Mouse (Mus musculus): ENCODE data around the gene Lpcat1. TPM values are rescaled to one million over a fixed set of nuclear protein-coding genes. Genes with fewer than 3 reads are reported as not detected.

Lpcat1 gene
- polyA plus RNA-seq, 1 experiment from 2014 or later, result 60.4 TPM

- Histone ChIP-seq H3K36me3 (no peaks in the 10 kb centered on the region), H3K9ac (no peak overlapping the region), H3K27me3 (replicated peaks) (no peaks in the 10 kb centered on the region), H3K4me1 (peaks cover 5% of the 10 kb centered on the region; the same call in 1 of the 2 replicates), H3K4me2 (replicated peaks) (no peak overlapping the region), H3K27ac (no peak overlapping the region), H3K9me3 (no peaks in the 10 kb centered on the region), H3K4me3 (no peak overlapping the region)
- ATAC-seq (ENCODE audit: low FRiP score, low read depth), result no peak
- 83% methylated on average over 5 of the region's 5 CpGs for WGBS
Measured at GRCm38 (mm10) chr13:73434687-73435086, 32.3 kb upstream of the Lpcat1 start.

DNA sequence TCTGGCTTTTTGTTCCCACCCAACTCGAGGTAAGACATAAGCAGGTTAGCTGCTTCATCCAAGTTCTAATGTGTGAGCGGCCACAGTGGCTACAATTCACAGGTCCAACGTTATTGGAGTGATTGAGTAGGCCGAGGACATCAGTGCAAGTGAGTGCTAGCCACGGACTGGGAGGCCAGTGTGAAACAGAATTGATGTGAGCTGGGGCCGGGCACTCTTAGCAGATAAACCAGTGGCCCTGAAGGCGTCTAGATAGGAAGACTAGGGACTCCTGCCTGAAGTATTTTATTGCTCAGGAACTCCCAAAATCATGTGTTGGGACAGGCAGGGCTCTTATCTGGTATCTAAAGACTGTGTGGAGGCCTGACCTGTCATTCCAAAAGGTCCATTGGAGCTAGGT is 31.3 kb upstream of the Lpcat1 start:
- no peaks in the 10 kb centered on the region for H3K9me3 ChIP-seq
- no peak overlapping the region for H3K4me2 ChIP-seq (replicated peaks)
- 83% methylated on average over 7 of the region's 7 CpGs for WGBS
- H3K36me3 ChIP-seq, result no peaks in the 10 kb centered on the region
- no peak for ATAC-seq (ENCODE audit: low FRiP score, low read depth)
- no peak overlapping the region for H3K4me3 ChIP-seq
- H3K4me1 ChIP-seq, result peaks cover 5% of the 10 kb centered on the region; the same call in 1 of the 2 replicates
- no peak overlapping the region for H3K27ac ChIP-seq
- no peak overlapping the region for H3K9ac ChIP-seq
- no peaks in the 10 kb centered on the region for H3K27me3 ChIP-seq (replicated peaks)

- Histone ChIP-seq H3K27ac (no peak overlapping the region), H3K36me3 (no peaks in the 10 kb centered on the region), H3K4me1 (peaks cover 5% of the 10 kb centered on the region; the same call in 1 of the 2 replicates), H3K4me2 (replicated peaks) (no peak overlapping the region), H3K9ac (no peak overlapping the region), H3K4me3 (no peak overlapping the region), H3K27me3 (replicated peaks) (no peaks in the 10 kb centered on the region), H3K9me3 (no peaks in the 10 kb centered on the region)
- no peak for ATAC-seq (ENCODE audit: low FRiP score, low read depth)
- 53% methylated on average over 9 of the region's 9 CpGs for WGBS
Measured at GRCm38 (mm10) chr13:73439057-73439456, 27.9 kb upstream of the Lpcat1 start.

- H3K27ac ChIP-seq, result no peak overlapping the region
- H3K9ac ChIP-seq, result no peak overlapping the region
- H3K4me3 ChIP-seq, result no peak overlapping the region
- H3K9me3 ChIP-seq, result no peaks in the 10 kb centered on the region
- no peaks in the 10 kb centered on the region for H3K36me3 ChIP-seq
- no peak for ATAC-seq (ENCODE audit: low FRiP score, low read depth)
- no peaks in the 10 kb centered on the region for H3K27me3 ChIP-seq (replicated peaks)
- peaks cover 5% of the 10 kb centered on the region; the same call in 1 of the 2 replicates for H3K4me1 ChIP-seq
- WGBS, result 87% methylated on average over 4 of the region's 4 CpGs
- no peak overlapping the region for H3K4me2 ChIP-seq (replicated peaks)
Measured at GRCm38 (mm10) chr13:73441032-73441431, 26.0 kb upstream of the Lpcat1 start.

DNA sequence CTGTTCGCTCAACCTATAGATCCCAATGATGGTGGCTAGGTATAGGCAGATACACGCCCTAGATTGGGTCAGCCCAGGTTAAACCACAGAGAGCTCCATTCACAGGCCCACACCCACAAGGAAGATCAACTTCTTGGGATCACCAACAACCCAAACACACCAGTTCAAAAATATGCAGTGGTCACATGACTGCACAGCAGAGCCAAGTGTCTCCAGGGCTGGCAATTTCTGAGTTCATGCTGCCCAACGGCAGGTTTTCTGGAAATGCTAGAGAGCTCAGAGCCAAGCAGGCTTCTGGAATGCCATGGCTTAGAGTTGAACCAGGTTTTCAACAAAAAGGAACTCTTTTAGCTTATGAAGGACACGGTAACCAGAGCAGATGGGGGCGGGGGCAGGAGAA is 25.3 kb upstream of the Lpcat1 start:
- Histone ChIP-seq H3K36me3 (no peaks in the 10 kb centered on the region), H3K4me2 (replicated peaks) (no peak overlapping the region), H3K4me1 (peaks cover 5% of the 10 kb centered on the region; the same call in 1 of the 2 replicates), H3K27ac (no peak overlapping the region), H3K4me3 (no peak overlapping the region), H3K27me3 (replicated peaks) (no peaks in the 10 kb centered on the region), H3K9ac (no peak overlapping the region), H3K9me3 (no peaks in the 10 kb centered on the region)
- WGBS, result 89% methylated on average over 5 of the region's 5 CpGs
- no peak for ATAC-seq (ENCODE audit: low FRiP score, low read depth)

DNA sequence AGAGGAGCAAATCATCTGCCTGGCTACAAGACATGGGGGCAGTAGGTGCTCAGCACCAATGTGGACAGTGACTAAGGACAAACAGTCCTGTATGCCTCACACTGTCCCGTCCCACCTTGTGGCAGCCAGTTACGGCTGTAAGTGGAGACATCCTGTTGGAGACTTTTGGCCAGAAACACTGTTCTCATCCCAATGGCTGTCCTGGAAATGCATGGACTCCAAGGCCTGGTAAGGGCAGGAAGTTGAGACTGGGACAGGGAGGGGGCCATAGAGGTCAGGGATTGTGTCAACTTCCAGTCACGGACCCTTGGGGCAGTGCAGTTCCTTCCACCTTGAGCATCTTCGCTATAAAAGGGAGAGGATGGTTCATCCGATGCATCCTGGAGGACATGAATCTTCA is 24.6 kb upstream of the Lpcat1 start:
- Histone ChIP-seq H3K4me3 (no peak overlapping the region), H3K27ac (no peak overlapping the region), H3K36me3 (no peaks in the 10 kb centered on the region), H3K27me3 (replicated peaks) (no peaks in the 10 kb centered on the region), H3K9me3 (no peaks in the 10 kb centered on the region), H3K4me1 (peaks cover 5% of the 10 kb centered on the region; the same call in 1 of the 2 replicates), H3K9ac (no peak overlapping the region), H3K4me2 (replicated peaks) (no peak overlapping the region)
- 86% methylated on average over 5 of the region's 5 CpGs for WGBS
- ATAC-seq (ENCODE audit: low FRiP score, low read depth), result no peak

GRCm38 (mm10) chr13:73443093-73443821 is 23.7 kb upstream of the Lpcat1 start:
- Histone ChIP-seq H3K27ac (no peak overlapping the region), H3K36me3 (no peaks in the 10 kb centered on the region), H3K27me3 (replicated peaks) (no peaks in the 10 kb centered on the region), H3K4me2 (replicated peaks) (no peak overlapping the region), H3K9me3 (no peaks in the 10 kb centered on the region), H3K4me1 (peaks cover 5% of the 10 kb centered on the region; the same call in 1 of the 2 replicates), H3K9ac (no peak overlapping the region), H3K4me3 (no peak overlapping the region)
- ATAC-seq (ENCODE audit: low FRiP score, low read depth), result no peak
- 86% methylated on average over 4 of the region's 4 CpGs for WGBS

- Histone ChIP-seq H3K27me3 (replicated peaks) (no peaks in the 10 kb centered on the region), H3K36me3 (no peaks in the 10 kb centered on the region), H3K4me2 (replicated peaks) (no peak overlapping the region), H3K9me3 (no peaks in the 10 kb centered on the region), H3K4me3 (no peak overlapping the region), H3K27ac (no peak overlapping the region), H3K9ac (no peak overlapping the region), H3K4me1 (no peaks in the 10 kb centered on the region)
- no peak for ATAC-seq (ENCODE audit: low FRiP score, low read depth)
- 88% methylated on average over 2 of the region's 2 CpGs for WGBS
Measured at GRCm38 (mm10) chr13:73445087-73445486, 21.9 kb upstream of the Lpcat1 start.

DNA sequence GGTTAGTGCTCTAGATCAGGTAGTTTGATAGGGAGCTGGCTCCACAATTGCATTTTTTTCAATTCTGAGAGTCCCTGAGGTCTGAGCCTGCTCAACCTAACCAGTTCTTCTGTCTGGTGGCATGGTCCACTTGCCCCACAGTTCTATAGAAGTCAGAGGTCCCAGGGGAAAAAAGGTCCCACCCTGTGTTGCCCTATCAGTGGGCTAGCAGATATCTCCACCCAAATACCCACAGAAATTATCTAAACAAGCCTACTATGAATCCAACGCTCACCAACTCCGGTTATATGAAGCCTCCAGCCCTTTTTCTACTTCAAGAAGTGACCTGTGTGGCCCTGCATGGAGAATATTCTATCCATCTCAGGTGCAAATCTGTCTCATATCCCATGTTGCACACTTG is 20.9 kb upstream of the Lpcat1 start:
- H3K9ac ChIP-seq, result no peak overlapping the region
- no peak for ATAC-seq (ENCODE audit: low FRiP score, low read depth)

GRCm38 (mm10) chr13:73446494-73446893 is 20.5 kb upstream of the Lpcat1 start:
- no peak overlapping the region for H3K4me3 ChIP-seq
- WGBS, result 58% methylated on average over 4 of the region's 4 CpGs
- H3K4me1 ChIP-seq, result no peaks in the 10 kb centered on the region
- H3K9me3 ChIP-seq, result no peaks in the 10 kb centered on the region
- H3K36me3 ChIP-seq, result no peaks in the 10 kb centered on the region
- H3K4me2 ChIP-seq (replicated peaks), result no peak overlapping the region
- no peaks in the 10 kb centered on the region for H3K27me3 ChIP-seq (replicated peaks)
- ATAC-seq (ENCODE audit: low FRiP score, low read depth), result no peak
- no peak overlapping the region for H3K27ac ChIP-seq
- H3K9ac ChIP-seq, result no peak overlapping the region

More for the DNA sequence above, 20.9 kb upstream of the Lpcat1 start:
- Histone ChIP-seq H3K4me1 (no peaks in the 10 kb centered on the region), H3K9me3 (no peaks in the 10 kb centered on the region), H3K4me2 (replicated peaks) (no peak overlapping the region), H3K36me3 (no peaks in the 10 kb centered on the region), H3K4me3 (no peak overlapping the region), H3K27me3 (replicated peaks) (no peaks in the 10 kb centered on the region), H3K27ac (no peak overlapping the region)
- 88% methylated on average over 2 of the region's 2 CpGs for WGBS

- no peak for ATAC-seq (ENCODE audit: low FRiP score, low read depth)
Measured at GRCm38 (mm10) chr13:73446943-73447342, 20.1 kb upstream of the Lpcat1 start.

GRCm38 (mm10) chr13:73447478-73447877 is 19.5 kb upstream of the Lpcat1 start:
- WGBS, result 77% methylated on average over 2 of the region's 2 CpGs
- ATAC-seq (ENCODE audit: low FRiP score, low read depth), result no peak

More at GRCm38 (mm10) chr13:73446943-73447342, 20.1 kb upstream of the Lpcat1 start:
- Histone ChIP-seq H3K4me1 (no peaks in the 10 kb centered on the region), H3K4me3 (no peak overlapping the region), H3K27ac (no peak overlapping the region), H3K27me3 (replicated peaks) (no peaks in the 10 kb centered on the region), H3K4me2 (replicated peaks) (no peak overlapping the region), H3K9me3 (no peaks in the 10 kb centered on the region), H3K36me3 (no peaks in the 10 kb centered on the region), H3K9ac (no peak overlapping the region)
- WGBS, result 62% methylated on average over 7 of the region's 7 CpGs

DNA sequence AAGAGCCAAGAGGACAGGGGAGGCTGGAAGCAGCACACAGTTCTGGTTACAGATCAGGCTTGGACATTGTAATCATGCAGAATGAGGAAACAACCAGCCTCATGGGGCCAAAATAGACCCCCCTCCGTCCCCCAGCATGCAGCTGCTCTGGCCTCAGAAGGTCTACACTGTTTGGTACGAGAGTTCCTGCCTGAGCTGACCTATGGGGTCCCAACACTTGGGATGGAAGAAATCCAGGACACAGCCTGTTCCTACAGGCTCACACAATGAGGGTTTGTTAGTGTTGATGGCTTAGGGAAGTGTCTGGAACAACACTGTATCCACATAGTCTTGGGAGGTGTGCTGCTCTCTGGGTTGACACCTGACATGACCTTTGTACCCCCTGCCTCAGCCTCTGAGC is 18.8 kb upstream of the Lpcat1 start:
- Histone ChIP-seq H3K27me3 (replicated peaks) (no peaks in the 10 kb centered on the region), H3K36me3 (no peaks in the 10 kb centered on the region), H3K27ac (no peak overlapping the region), H3K4me2 (replicated peaks) (no peak overlapping the region), H3K4me1 (no peaks in the 10 kb centered on the region), H3K9ac (no peak overlapping the region), H3K9me3 (no peaks in the 10 kb centered on the region), H3K4me3 (no peak overlapping the region)
- WGBS, result 51% methylated on average over 2 of the region's 2 CpGs
- no peak for ATAC-seq (ENCODE audit: low FRiP score, low read depth)

More at GRCm38 (mm10) chr13:73447478-73447877, 19.5 kb upstream of the Lpcat1 start:
- H3K9me3 ChIP-seq, result no peaks in the 10 kb centered on the region
- no peaks in the 10 kb centered on the region for H3K27me3 ChIP-seq (replicated peaks)
- H3K9ac ChIP-seq, result no peak overlapping the region
- no peaks in the 10 kb centered on the region for H3K4me1 ChIP-seq
- H3K4me2 ChIP-seq (replicated peaks), result no peak overlapping the region
- H3K36me3 ChIP-seq, result no peaks in the 10 kb centered on the region
- H3K4me3 ChIP-seq, result no peak overlapping the region
- H3K27ac ChIP-seq, result no peak overlapping the region

Data from neural tube, embryonic 12.5 days (tissue).